Mouse (Mus musculus) yolk sac, embryonic 10.5 days (tissue): ENCODE results near the gene Alkbh7.

Source experiments
- DNase-seq: peaks from one replicate; pipeline ENCODE4 v3.0.0-alpha.2; 2017; ENCODE audit warnings: low spot score

Alkbh7 gene

DNA sequence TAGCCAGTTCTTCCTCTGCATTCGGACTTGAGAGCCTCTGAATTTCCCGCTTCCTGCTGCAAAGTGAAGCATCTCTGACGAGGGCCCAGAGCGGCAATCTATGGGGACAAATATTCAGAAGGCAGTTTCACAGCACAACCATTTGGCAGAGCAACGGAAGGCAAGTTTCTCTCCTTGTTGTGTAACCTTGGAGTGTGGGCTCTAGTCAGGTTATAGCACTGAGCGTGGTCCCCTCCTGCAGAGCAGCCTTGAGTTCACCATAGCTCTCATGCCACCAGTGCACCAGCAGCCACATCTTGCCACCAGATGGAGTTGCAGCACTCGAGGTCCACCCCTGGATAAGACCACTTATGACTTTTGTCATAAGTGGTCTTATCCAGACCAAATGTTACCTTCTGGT lies 8.7 kb upstream of the Alkbh7 start:
- no peak for DNase-seq

DNA sequence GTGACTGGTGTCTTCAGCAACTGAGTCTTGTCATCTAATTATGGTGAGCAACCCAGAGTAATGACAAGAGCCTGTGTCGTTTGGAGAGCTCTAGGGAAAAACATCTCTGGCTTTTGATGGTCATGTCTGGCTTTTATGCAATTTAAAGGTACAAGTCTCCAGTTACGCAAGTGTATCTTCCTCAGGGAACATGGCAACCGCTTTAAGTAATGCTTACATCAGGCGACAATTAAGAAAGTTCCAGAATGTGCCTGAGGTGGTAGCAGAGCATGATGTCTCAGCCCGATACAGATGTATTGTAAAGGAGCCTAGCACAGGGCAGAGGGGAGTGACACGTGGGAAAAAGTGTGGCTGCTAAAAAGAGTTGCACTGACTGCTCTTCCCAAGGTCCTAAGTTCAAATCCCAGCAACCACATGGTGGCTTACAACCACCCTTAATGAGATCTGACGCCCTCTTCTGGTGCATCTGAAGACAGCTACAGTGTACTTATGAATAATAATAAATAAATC lies 8.2 kb upstream of the Alkbh7 start:
- DNase-seq = no peak

DNA sequence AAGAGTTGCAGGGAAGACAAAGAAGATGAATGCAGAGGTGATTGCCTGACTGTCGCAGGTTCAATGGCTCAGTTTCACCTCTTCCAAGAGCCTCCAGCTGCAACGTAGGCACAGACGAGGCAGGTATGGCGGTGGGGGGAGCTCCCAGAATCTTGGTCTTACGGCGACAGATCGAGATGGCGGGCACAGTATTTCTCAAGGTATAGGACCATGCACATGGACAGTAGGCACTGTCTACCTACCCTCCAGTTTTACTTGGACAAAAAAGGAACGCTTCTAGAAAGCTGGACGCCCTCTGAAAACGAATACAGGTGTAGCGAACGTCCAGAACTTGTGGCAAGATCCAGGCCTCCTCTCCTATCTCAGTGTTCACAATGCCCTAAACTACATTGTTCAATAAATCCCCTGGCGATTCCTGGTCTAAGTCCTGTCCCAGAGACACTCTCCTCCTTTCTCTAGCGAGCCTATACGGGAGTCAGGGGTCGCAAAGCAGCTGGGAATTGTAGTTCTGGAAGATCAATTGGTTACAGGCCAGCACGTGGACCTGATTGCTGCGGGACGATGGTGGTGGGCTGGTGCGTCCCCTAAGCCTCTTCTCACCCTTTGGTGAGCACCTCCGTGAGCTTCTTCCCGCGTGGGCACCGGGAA lies 7.5 kb upstream of the Alkbh7 start:
- peak; percentile 95 for DNase-seq

DNA sequence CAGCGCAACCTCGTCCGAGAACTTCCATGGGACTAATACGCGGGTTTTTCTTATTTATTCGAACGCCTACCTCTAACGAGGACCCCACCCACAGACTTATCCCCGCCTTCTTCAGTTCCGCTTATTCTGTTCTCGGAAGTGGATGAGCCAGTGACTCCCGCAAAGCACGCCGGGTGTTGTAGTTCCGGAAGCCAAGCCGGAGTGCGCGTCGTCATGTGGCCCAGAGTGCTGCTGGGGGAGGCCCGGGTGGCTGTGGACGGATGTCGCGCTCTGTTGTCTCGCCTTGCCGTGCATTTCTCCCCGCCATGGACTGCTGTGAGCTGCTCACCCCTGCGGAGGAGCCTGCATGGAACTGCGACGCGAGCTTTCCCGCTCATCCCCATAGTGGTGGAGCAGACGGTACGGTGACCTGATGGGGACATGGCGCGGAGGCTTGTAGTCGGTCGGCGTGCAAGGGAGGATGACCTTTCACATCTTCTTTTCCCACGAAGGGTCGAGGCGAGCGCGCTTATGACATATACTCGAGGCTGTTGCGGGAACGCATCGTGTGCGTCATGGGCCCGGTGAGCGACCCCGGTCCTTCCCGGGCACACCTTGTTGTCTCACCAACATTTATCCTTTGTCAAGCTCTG lies 6.9 kb upstream of the Alkbh7 start, which contains the start of gene Clpp:
Gene Clpp, plus strand, starts transcription at position 191 of the 632 bp plus-strand sequence.
- peak; percentile 98 for DNase-seq

DNA sequence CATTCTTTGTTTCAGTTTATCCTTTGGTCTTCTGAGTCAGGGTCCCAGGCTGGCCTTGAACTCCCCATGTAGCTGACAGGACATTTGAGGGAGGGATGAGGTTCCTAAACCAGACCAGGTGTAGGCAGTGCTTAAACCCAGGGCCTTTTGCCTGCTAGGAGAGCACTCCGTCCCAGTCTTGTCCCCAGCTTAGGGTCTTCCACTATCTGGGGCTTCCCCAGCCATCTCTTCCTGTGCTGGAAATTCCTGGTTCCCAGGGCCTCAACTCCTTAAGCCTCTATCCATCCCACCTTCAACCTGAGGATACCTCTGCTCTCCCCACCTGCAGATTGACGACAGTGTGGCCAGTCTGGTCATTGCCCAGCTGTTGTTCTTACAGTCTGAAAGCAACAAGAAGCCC lies 6.2 kb upstream of the Alkbh7 start:
- DNase-seq = no peak

DNA sequence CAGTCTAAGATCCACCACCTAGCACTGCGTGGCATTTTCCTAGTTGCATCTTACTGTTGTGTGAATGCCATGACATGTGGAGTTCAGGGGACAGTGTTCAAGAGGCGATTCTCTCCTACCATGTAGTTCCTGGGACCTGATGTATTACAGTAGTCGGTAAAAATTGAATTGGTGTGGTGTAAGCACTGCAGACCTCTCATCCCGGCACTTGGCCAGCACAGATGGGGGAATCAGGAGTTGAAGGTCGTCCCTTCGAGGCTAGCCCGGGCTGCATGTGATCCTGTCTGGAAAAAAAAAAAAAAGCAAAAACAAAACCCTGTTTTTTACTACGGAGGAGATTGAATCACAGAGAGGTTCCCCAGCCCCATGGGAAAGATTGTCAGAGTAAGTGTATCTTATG lies 2.1 kb upstream of the Alkbh7 start:
- no peak for DNase-seq

DNA sequence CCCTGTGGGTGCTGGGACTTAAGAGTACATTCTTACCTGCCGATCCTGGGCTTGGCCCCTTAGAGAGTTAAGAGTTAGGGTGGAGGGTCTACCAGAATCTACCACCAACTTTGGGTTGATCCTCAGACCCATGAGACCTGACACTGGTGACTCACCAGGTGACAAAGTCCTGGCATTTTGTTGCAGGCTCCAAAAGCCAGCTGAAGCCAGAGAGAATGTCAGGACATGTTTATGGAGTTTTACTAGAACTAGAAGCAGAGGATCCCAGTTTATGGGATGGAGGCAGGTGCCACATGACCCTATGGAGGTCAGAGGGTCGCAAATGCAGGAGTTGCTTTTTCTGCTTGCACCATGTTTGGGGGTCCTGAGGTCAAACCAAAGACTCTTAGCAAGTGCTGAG lies 633 bp upstream of the Alkbh7 start:
- DNase-seq = no peak

DNA sequence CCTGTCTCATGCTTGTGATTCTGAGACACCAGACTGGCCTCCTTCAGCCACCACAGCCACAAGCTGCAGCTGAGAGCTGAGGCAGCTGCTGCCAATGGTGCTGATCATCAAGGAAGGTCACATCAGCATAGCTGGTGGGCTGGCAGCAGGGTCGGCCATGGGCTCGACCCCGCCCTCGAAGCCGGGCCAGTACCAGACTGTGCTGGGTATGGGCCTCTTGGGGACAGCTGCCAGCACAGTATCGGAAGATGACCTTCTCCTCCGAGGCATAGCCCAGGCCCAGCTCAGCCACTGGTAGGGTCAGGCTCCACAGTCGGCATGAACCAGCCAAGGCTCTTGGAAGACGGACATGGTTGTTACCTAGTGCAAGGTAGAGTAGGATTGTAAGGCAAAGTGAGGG lies 2.3 kb downstream of the Alkbh7 start:
- no peak for DNase-seq

DNA sequence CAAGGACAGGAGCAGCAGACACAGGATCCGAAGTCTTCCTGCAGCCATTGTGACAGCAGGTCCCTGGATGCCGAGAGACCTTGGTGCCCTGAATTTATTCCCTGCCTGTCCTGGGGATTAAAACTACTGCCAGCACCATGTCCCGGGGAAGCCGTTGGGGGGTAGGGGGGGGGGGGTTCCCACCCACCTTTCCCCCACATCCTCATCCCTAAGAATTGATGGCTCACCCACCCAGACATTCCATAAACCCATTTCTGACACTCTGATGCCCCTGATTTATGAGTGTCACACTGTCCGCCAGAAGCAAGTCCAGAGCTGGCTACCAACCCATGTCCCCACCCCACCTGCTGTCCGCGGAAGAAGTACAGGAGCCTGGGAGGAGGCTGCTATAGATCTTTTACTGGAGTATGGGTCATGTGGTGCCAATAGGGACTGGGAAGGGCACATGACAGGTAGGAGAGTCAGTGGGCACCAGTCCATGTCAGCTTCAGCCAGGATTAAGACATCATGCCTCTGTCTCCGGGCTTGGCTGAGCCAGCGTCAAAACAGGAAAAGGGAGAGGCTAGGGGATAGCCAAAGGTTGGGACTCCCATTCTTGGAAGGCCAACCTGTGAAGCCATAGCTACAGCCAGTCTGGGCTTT lies 3.0 kb downstream of the Alkbh7 start, which contains the start of gene Pspn:
Gene Pspn, minus strand, starts transcription at position 51 of the 642 bp plus-strand sequence.
- no peak for DNase-seq

DNA sequence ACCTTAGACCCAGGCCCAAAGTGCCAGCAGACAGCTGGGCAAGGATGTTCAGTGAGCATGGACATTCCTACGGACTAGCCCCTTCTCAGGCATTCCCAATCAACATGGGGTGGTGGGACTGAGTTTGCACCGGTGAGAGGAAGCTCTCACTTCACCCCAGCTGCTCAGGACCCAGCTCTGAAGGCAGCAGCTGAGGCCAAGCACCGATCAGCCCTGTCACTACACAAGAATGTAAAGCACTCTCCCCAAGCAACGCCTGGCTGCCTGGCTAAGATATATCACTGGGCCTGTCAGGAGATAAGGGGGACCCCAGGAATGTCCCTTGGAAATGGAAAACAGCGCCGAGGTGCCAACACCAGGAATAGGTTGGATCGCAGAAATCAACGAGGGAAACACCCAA lies 4.1 kb downstream of the Alkbh7 start:
- DNase-seq = no peak

DNA sequence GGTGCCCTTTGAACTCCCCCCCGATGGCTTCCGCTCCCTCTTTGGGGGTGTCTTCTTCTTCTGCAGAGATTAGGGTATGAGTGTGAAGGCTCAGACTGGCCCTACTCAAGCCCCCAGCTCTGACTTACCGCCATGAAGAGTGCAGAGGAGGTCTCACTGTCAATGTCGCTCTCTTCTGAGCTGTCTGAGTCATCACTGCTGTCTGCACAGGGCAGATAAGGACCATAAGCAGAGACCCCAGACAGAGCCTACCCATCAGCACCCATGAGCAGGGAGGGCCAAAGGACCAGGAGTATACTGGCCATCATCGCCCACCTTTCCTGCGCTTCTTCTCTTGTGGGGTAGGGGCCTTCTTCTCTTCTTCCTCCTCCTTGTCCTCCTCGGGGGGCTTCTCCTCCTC lies 6.9 kb downstream of the Alkbh7 start:
- DNase-seq = no peak

DNA sequence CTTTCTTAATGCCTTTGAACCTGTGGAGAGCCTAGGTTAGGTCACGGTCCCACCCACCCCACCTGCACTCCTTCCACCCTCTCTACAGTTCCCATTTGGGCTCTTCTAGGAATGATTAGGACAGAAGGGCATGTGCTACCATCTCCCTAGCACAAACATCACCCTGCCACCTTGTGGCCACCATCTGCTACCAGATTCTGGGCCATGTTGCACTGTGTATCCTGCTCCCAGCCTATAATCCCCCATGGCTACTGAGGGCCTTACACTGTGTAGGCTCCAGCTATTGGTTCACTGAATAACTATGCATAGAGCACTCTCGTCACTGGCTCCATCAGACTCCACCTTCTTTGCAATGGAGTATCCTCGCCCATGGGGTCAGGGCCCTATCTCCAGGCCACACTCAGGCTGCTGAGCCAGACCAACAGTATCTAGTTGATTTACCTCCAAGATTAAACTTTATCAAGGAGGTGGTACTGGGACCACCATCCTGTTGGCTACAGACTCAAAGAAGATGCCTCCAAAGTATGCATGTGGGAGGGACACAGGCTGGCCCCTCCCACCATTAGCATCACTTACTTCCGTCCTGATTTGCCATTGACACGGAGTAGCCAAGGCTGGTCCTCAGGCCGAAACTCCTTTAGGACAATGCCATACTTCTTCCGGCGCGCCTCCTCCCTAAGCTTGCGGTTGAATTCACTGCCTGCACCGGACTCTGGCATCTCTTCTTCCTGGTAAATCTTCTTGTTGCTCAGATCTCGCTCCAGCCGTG lies 10.2 kb downstream of the Alkbh7 start:
- no peak for DNase-seq

DNA sequence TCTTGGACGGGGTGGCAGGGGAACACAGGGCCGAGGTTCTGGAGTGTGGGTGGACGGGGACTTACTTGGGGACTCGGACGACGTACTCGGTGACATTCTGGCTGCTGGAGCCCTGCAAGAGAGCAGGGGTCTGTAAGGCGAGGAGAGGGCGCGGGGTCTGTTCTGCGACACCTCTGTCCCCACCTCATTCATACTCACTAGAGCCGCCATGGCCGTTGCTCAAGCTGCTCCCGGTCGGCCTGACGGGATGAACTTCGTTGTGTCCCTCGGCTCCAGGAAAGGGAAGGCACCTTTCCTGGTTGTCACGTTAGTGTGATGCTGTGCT lies 13.7 kb downstream of the Alkbh7 start:
- DNase-seq = no peak

DNA sequence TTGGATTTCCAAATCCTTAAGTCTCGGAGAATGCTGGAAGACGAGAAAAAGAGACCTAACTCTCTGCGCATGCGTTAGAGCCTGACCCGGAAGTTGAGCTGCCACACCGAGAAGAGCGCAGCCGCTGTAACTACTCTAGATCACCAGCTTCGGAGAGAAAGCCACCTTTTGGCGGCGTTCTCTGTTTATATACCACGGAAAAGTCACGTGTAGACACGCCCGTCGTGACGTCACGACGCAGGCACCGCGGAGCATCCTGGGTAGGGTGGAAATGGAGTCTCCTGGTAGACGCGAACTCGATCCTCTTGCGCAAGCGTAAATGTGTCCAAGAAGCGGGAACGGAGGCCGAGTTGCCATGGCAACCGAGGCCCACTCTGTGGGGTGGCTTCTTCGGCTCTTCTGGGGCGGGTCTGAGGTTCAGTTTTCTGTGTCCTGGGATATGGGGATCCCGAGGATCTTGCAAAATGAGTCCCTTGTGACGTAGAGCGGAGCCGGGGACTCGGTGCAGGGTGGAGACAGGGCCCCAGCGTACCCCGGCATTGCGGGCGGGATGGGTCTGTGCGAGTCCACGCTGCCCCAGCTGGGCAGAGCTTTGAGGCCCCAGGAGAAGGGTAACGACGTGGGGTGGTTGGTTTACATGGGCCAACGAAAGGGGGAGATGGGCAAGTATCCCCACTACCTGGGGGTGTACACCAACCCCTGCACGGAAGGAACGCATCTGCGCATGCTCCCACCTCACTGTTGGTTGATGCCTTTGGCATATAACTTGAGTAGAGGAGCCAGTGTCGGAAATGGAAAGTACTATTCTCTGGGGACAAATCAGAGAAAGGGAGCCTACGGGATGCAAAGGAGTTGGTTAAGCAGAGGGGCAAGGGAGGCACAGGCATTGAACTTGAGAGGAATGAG lies 14.3 kb downstream of the Alkbh7 start, which contains the start of the genes Gtf2f1 and Gm17949:
Gene Gtf2f1, minus strand, starts transcription at position 53 of the 906 bp plus-strand sequence.
Gene Gm17949, plus strand, starts transcription at position 234 of the 906 bp plus-strand sequence.
- DNase-seq = peak; percentile 98

DNA sequence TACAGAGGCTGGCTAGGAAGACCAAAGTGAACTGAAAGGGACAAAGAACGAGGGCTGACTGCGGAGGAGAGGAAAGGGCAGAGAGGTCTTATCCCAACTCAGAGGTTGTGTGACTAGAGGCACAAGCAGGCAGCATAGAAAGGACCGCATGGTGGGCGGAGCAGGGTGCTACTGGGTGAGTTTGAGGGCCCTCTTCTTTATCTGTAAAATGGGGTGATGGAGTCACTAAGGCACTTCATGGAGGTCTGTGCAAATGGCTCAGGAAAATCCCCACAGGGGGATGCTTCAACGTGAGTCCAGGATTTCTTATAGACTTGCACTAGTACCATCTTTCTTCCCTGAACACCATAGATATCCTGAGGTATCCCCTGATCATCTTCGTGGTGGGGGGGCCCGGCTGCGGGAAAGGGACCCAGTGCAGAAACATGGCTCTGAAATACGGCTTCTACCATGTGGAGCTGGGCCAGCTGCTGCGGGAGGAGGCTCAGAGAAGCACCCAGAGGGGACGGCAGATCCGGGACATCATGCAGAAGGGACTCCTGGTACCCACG lies 15.2 kb downstream of the Alkbh7 start:
- DNase-seq = no peak

DNA sequence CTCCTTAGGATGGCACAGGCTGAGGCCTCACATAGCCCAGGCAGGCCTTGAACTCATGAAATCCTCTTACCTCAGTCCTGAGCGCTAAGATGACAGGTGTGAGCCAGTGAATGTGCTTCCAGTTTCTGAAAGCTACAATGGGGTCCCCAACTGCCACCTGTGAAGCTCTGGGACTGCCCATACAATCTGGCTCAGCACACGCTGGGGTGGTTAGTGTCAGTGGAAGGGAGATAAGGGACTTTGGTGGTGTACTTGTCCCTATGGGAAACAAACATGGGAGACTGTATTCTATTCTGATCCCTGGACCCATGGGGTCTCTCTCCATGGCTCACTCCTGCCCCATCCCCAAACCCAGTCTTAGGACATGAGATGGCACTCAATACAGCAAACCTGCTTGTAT lies 22.6 kb downstream of the Alkbh7 start:
- DNase-seq = no peak

DNA sequence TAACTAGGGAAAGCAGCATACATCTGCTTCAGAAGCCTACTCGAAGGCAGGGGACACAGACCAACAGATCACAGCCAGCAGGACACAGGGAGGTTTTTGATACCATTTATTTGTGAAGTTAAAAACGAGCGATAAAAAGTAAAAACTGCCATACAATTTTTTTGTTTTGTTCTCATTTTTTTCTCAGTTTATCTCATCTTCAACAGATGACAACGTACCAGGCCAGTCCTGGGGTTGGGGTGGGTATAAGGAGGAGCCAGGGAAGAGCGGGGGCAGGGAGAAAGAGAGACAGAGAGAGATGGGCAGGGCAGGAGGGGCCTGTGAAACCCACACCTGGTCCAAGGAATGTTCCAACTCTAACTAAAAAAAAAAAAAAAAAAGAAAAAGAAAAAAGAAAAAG lies 23.8 kb downstream of the Alkbh7 start:
- no peak for DNase-seq

DNA sequence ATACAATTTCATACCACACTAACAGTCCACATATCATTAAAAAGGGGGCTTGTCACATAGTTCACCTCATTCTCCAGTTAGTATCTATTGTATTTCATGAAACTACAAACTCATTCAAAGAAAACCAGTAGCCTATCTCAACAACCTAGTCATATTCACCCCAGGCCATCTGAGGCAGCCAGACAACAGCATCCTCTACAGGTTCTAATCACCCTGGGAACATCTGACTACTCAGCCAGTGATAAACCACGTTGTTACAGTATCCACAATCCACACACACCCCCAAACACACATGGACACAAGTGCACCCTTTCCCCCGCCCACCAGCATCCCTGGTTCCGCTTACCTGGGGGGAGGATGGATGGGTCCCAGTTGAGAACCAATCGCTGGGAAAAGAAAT lies 30.3 kb downstream of the Alkbh7 start:
- DNase-seq = no peak

DNA sequence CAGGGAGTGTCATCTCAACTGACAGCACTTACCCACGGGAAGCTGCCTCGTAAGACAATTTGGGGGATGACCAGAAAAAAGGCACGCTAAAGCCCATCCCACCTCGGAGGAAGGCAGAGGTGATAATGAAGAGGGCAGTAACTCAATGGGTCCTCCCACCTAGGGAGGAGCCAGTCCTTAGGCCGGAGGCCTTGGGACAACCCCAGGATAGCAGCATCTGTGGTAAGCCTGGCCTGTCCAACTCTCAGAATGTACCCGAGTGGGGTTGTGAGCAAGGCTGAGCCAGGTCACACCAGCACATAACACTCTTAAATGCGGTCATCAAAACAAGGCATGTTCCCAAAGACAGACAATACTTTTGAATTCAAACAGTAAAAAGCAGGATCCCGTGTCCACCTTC lies 32.6 kb downstream of the Alkbh7 start:
- DNase-seq = no peak

DNA sequence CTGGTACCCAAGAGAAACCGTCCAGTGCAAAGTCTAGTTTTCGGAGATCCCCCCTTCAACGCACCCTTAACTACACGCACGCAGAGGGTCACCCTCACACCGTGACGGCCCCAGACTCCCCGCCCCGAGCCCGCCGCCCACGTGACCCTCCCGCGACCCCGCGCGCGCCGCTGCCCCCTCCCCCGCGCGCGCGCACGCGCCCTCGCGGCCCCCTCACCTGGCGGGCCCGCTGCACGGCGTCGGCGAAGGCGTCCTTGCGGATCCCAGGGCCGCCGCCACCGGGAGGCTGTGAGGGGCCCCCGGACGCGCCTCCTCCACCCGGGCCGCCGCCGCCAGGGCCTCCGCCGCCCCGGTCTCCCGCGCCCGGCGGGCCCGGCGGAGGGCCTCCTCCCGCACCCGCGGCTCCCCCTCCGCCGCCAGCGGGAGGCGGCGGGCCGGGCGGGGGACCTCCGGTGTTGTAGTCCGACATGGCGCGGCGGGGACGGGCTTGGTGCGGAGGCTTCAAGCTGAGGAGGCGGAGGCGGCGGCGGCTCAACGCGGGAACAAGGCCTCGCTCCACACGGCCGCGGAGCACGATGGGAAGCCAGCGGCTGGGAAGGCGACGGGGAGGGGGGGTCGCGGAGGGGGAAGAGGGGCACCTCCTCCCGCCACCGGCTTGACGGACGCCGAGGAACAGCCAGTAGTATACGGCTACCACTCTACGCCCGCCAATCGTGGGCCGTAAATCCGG lies 34.0 kb downstream of the Alkbh7 start, which contains the start of gene Khsrp:
Gene Khsrp, minus strand, starts transcription at position 592 of the 730 bp plus-strand sequence.
- peak; percentile 55 for DNase-seq
